Mouse (Mus musculus): ENCODE results near the gene Fli1. TPM values are rescaled to one million over a fixed set of nuclear protein-coding genes. Genes with fewer than 3 reads are reported as not detected.

Fli1 gene
- 20.1 and 20.2 TPM in 2 replicates for polyA plus RNA-seq (2016; fragmentation: Nextera tagmentation; extraction: Ambion mirVana)

GRCm38 (mm10) chr9:32542212-32543039 is at the start of gene Fli1:
TSS of gene Fli1 (minus strand) at chr9:32542861.
- H3K36me3 ChIP-seq = no peaks in the 10 kb centered on the region
- peak within 1 kb of the TSS; percentile 73 for H3K4me3 ChIP-seq
- WGBS = under 1% methylated on average over 41 of the region's 41 CpGs
- no peaks in the 10 kb centered on the region for H3K9me3 ChIP-seq (replicated peaks)
- peaks cover 41% of the 10 kb centered on the region for H3K27me3 ChIP-seq (replicated peaks)
- peak within 1 kb of the TSS; percentile 90 for H3K9ac ChIP-seq
- ATAC-seq (ENCODE audit: insufficient number of reproducible peaks, low FRiP score) = no peak
- peak within 1 kb of the TSS; percentile 94 for H3K4me2 ChIP-seq
- H3K27ac ChIP-seq (ENCODE audit: poor library complexity, severe bottlenecking) = peak within 1 kb of the TSS; percentile 83
- H3K4me1 ChIP-seq (replicated peaks) = peaks cover 50% of the 10 kb centered on the region

- no peaks in the 10 kb centered on the region for H3K27me3 ChIP-seq (replicated peaks)
- no peak overlapping the region for H3K4me3 ChIP-seq
- no peaks in the 10 kb centered on the region for H3K9me3 ChIP-seq (replicated peaks)
- H3K4me1 ChIP-seq (replicated peaks) = peaks cover 30% of the 10 kb centered on the region
- peak overlapping the region; percentile 36; the same call in 1 of the 2 replicates for H3K27ac ChIP-seq (ENCODE audit: poor library complexity, severe bottlenecking)
- 10% methylated on average over 14 of the region's 14 CpGs for WGBS
- H3K9ac ChIP-seq = no peak overlapping the region
- peak overlapping the region; percentile 29; the same call in 1 of the 2 replicates for H3K4me2 ChIP-seq
- peak; percentile 75 for ATAC-seq (ENCODE audit: insufficient number of reproducible peaks, low FRiP score)
- no peaks in the 10 kb centered on the region for H3K36me3 ChIP-seq
Observed at GRCm38 (mm10) chr9:32591732-32592582, 49.3 kb upstream of the Fli1 start.

GRCm38 (mm10) chr9:32590571-32590970 is 47.9 kb upstream of the Fli1 start:
- Histone ChIP-seq H3K9me3 (replicated peaks) (no peaks in the 10 kb centered on the region), H3K27ac (ENCODE audit: poor library complexity, severe bottlenecking) (no peak overlapping the region), H3K9ac (no peak overlapping the region), H3K4me1 (replicated peaks) (peaks cover 30% of the 10 kb centered on the region), H3K36me3 (no peaks in the 10 kb centered on the region), H3K27me3 (replicated peaks) (no peaks in the 10 kb centered on the region), H3K4me2 (no peak overlapping the region), H3K4me3 (no peak overlapping the region)
- WGBS = 72% methylated on average over 5 of the region's 5 CpGs
- no peak for ATAC-seq (ENCODE audit: insufficient number of reproducible peaks, low FRiP score)

GRCm38 (mm10) chr9:32589900-32590299 is 47.2 kb upstream of the Fli1 start:
- H3K4me3 ChIP-seq = no peak overlapping the region
- H3K9ac ChIP-seq = no peak overlapping the region
- no peak overlapping the region for H3K27ac ChIP-seq (ENCODE audit: poor library complexity, severe bottlenecking)
- no peaks in the 10 kb centered on the region for H3K27me3 ChIP-seq (replicated peaks)
- no peaks in the 10 kb centered on the region for H3K36me3 ChIP-seq
- H3K4me1 ChIP-seq (replicated peaks) = peaks cover 26% of the 10 kb centered on the region
- no peaks in the 10 kb centered on the region for H3K9me3 ChIP-seq (replicated peaks)
- ATAC-seq (ENCODE audit: insufficient number of reproducible peaks, low FRiP score) = peak; percentile 70; the same call in 1 of the 2 replicates
- WGBS = 5% methylated on average over 8 of the region's 8 CpGs
- no peak overlapping the region for H3K4me2 ChIP-seq

- Histone ChIP-seq H3K4me2 (no peak overlapping the region), H3K9me3 (replicated peaks) (no peaks in the 10 kb centered on the region), H3K9ac (no peak overlapping the region), H3K27me3 (replicated peaks) (0 out of 2 replicates have a peak, but pooled peaks cover 3% of the 10 kb centered on the region), H3K27ac (ENCODE audit: poor library complexity, severe bottlenecking) (no peak overlapping the region), H3K4me3 (no peak overlapping the region), H3K4me1 (replicated peaks) (0 out of 2 replicates have a peak, but pooled peaks cover 6% of the 10 kb centered on the region), H3K36me3 (no peaks in the 10 kb centered on the region)
- no peak for ATAC-seq (ENCODE audit: insufficient number of reproducible peaks, low FRiP score)
- 50% methylated on average over 7 of the region's 7 CpGs for WGBS
Observed at GRCm38 (mm10) chr9:32585357-32585756, 42.7 kb upstream of the Fli1 start.

- no peak for ATAC-seq (ENCODE audit: insufficient number of reproducible peaks, low FRiP score)
- Histone ChIP-seq H3K27me3 (replicated peaks) (0 out of 2 replicates have a peak, but pooled peaks cover 3% of the 10 kb centered on the region), H3K36me3 (no peaks in the 10 kb centered on the region), H3K27ac (ENCODE audit: poor library complexity, severe bottlenecking) (no peak overlapping the region), H3K4me2 (no peak overlapping the region), H3K4me1 (replicated peaks) (0 out of 2 replicates have a peak, but pooled peaks cover 3% of the 10 kb centered on the region), H3K9ac (no peak overlapping the region), H3K9me3 (replicated peaks) (no peaks in the 10 kb centered on the region), H3K4me3 (no peak overlapping the region)
- 78% methylated on average over 6 of the region's 6 CpGs for WGBS
Observed at GRCm38 (mm10) chr9:32583905-32584304, 41.2 kb upstream of the Fli1 start.

- Histone ChIP-seq H3K4me2 (no peak overlapping the region), H3K9me3 (replicated peaks) (no peaks in the 10 kb centered on the region), H3K27ac (ENCODE audit: poor library complexity, severe bottlenecking) (no peak overlapping the region), H3K36me3 (no peaks in the 10 kb centered on the region), H3K27me3 (replicated peaks) (0 out of 2 replicates have a peak, but pooled peaks cover 3% of the 10 kb centered on the region), H3K9ac (no peak overlapping the region), H3K4me3 (no peak overlapping the region), H3K4me1 (replicated peaks) (0 out of 2 replicates have a peak, but pooled peaks cover 3% of the 10 kb centered on the region)
- WGBS = 49% methylated on average over 11 of the region's 11 CpGs
- ATAC-seq (ENCODE audit: insufficient number of reproducible peaks, low FRiP score) = no peak
Observed at GRCm38 (mm10) chr9:32581851-32582573, 39.4 kb upstream of the Fli1 start.

- no peak overlapping the region for H3K27ac ChIP-seq (ENCODE audit: poor library complexity, severe bottlenecking)
- H3K4me3 ChIP-seq = no peak overlapping the region
- WGBS = 76% methylated on average over 2 of the region's 2 CpGs
- no peaks in the 10 kb centered on the region for H3K9me3 ChIP-seq (replicated peaks)
- H3K4me1 ChIP-seq (replicated peaks) = 0 out of 2 replicates have a peak, but pooled peaks cover 3% of the 10 kb centered on the region
- H3K36me3 ChIP-seq = no peaks in the 10 kb centered on the region
- no peak for ATAC-seq (ENCODE audit: insufficient number of reproducible peaks, low FRiP score)
- H3K27me3 ChIP-seq (replicated peaks) = 0 out of 2 replicates have a peak, but pooled peaks cover 3% of the 10 kb centered on the region
- no peak overlapping the region for H3K9ac ChIP-seq
- H3K4me2 ChIP-seq = no peak overlapping the region
Observed at GRCm38 (mm10) chr9:32578411-32578810, 35.8 kb upstream of the Fli1 start.

- H3K4me3 ChIP-seq = no peak overlapping the region
- WGBS = 46% methylated on average over 4 of the region's 4 CpGs
- H3K27ac ChIP-seq (ENCODE audit: poor library complexity, severe bottlenecking) = no peak overlapping the region
- no peak overlapping the region for H3K9ac ChIP-seq
- no peak for ATAC-seq (ENCODE audit: insufficient number of reproducible peaks, low FRiP score)
- no peaks in the 10 kb centered on the region for H3K4me1 ChIP-seq (replicated peaks)
- H3K4me2 ChIP-seq = no peak overlapping the region
- no peaks in the 10 kb centered on the region for H3K27me3 ChIP-seq (replicated peaks)
- H3K36me3 ChIP-seq = no peaks in the 10 kb centered on the region
- H3K9me3 ChIP-seq (replicated peaks) = no peaks in the 10 kb centered on the region
Observed at GRCm38 (mm10) chr9:32573638-32574037, 31.0 kb upstream of the Fli1 start.

GRCm38 (mm10) chr9:32571676-32572075 is 29.0 kb upstream of the Fli1 start:
- Histone ChIP-seq H3K27ac (ENCODE audit: poor library complexity, severe bottlenecking) (no peak overlapping the region), H3K27me3 (replicated peaks) (no peaks in the 10 kb centered on the region), H3K4me3 (no peak overlapping the region), H3K4me2 (no peak overlapping the region), H3K9ac (no peak overlapping the region), H3K36me3 (no peaks in the 10 kb centered on the region), H3K4me1 (replicated peaks) (peaks cover 8% of the 10 kb centered on the region), H3K9me3 (replicated peaks) (no peaks in the 10 kb centered on the region)
- 44% methylated on average over 4 of the region's 4 CpGs for WGBS
- no peak for ATAC-seq (ENCODE audit: insufficient number of reproducible peaks, low FRiP score)
